Mouse (Mus musculus) myocyte (in vitro differentiated cells): ENCODE results near the gene Usp2. TPM values are rescaled to one million over a fixed set of nuclear protein-coding genes. Genes with fewer than 3 reads are reported as not detected.

ENCODE experiments used
- H3K27me3 ChIP-seq: one replicate; pipeline ENCODE4 v1.6.1; 2011; ENCODE audit not compliant: control insufficient read depth, insufficient read depth, insufficient read length
- H3K36me3 ChIP-seq: one replicate; pipeline ENCODE4 v1.6.1; 2011; ENCODE audit not compliant: control insufficient read depth, insufficient read depth
- H3K4me2 ChIP-seq: one replicate; pipeline ENCODE4 v1.6.1; 2011; ENCODE audit warnings: low read depth, control low read depth
- H3K4me3 ChIP-seq: one replicate; pipeline ENCODE4 v1.5.1; 2011; ENCODE audit warnings: mild to moderate bottlenecking, control low read depth, moderate library complexity
- H3K79me2 ChIP-seq: one replicate; pipeline ENCODE4 v1.6.1; 2011; ENCODE audit not compliant: control insufficient read depth, insufficient read depth
- H3ac ChIP-seq: one replicate; pipeline ENCODE4 v1.6.1; 2011; ENCODE audit not compliant: control insufficient read depth, insufficient read length
- CEBPB ChIP-seq: IDR thresholded peaks from 2 replicates; pipeline ENCODE4 v1.6.1; 2011; ENCODE audit warnings: mild to moderate bottlenecking, moderate library complexity; ENCODE audit not compliant: poor library complexity, insufficient read depth, severe bottlenecking
- E2F4 ChIP-seq: IDR thresholded peaks from one replicate; pipeline ENCODE4 v1.6.1; 2011; ENCODE audit warnings: mild to moderate bottlenecking, control low read depth, moderate library complexity; ENCODE audit not compliant: insufficient read depth
- MAX ChIP-seq: IDR thresholded peaks from one replicate; pipeline ENCODE4 v1.6.1; 2011; ENCODE audit warnings: low read depth, mild to moderate bottlenecking, control low read depth
- MYOD1 ChIP-seq, 3 experiments: IDR thresholded peaks; one replicate each; pipeline ENCODE4 v1.6.1; 2011; ENCODE audit warnings: control low read depth in 2 of 3, low read depth in 2 of 3, mild to moderate bottlenecking in 2 of 3, moderate library complexity in 1 of 3; ENCODE audit not compliant: insufficient read length in 2 of 3, control insufficient read depth in 1 of 3
- MYOG ChIP-seq, 3 experiments: IDR thresholded peaks; one replicate each; pipeline ENCODE4 v1.6.1; 2011; ENCODE audit warnings: control low read depth in 2 of 3, low read depth in 2 of 3, mild to moderate bottlenecking in 2 of 3; ENCODE audit not compliant: insufficient read length in 2 of 3, control insufficient read depth in 1 of 3, insufficient read depth in 1 of 3
- POLR2A ChIP-seq: IDR thresholded peaks from one replicate; pipeline ENCODE4 v1.6.1; 2011; ENCODE audit warnings: low read depth, mild to moderate bottlenecking, control low read depth, moderate library complexity; ENCODE audit not compliant: insufficient read length
- POLR2AphosphoS2 ChIP-seq: IDR thresholded peaks from one replicate; pipeline ENCODE4 v1.6.1; 2011; ENCODE audit warnings: low read depth, control low read depth; ENCODE audit not compliant: insufficient read length
- REST ChIP-seq: IDR thresholded peaks from one replicate; pipeline ENCODE4 v1.6.1; 2011; ENCODE audit warnings: mild to moderate bottlenecking, control low read depth, moderate library complexity; ENCODE audit not compliant: insufficient read depth, insufficient read length
- SRF ChIP-seq: IDR thresholded peaks from one replicate; pipeline ENCODE4 v1.6.1; 2011; ENCODE audit warnings: low read depth; ENCODE audit not compliant: control insufficient read depth, insufficient read length
- TCF12 ChIP-seq: IDR thresholded peaks from one replicate; pipeline ENCODE4 v1.6.1; 2011; ENCODE audit warnings: mild to moderate bottlenecking, control low read depth; ENCODE audit not compliant: poor library complexity, insufficient read depth, severe bottlenecking
- TCF3 ChIP-seq: IDR thresholded peaks from one replicate; pipeline ENCODE4 v1.6.1; 2011; ENCODE audit warnings: low read depth, control low read depth; ENCODE audit not compliant: insufficient read length
- USF1 ChIP-seq: IDR thresholded peaks from one replicate; pipeline ENCODE4 v1.6.1; 2011; ENCODE audit warnings: low read depth, mild to moderate bottlenecking, control low read depth, moderate library complexity
- polyA plus RNA-seq: library from polyadenylated mRNA; unstranded; fragments of >200 nt; fragmentation: generic; extraction: Trizol; gene quantifications from one replicate; pipeline ENCODE4 v1.2.1, GENCODE M21; 2012; ENCODE audit warnings: missing spikeins

The Usp2 gene
- polyA plus RNA-seq, 1 experiment, result 17.0 TPM

- H3K27me3 ChIP-seq, result no peaks in the 10 kb centered on the region
- no peaks in the 10 kb centered on the region for H3K36me3 ChIP-seq
- TF ChIP-seq MYOG (IDR thresholded peaks at IDR 0.05; ENCODE audit: control insufficient read depth in 1 of 3, insufficient read depth in 1 of 3, insufficient read length in 2 of 3, low read depth in 2 of 3) (no peak), POLR2AphosphoS2 (no peak), SRF (no peak), REST (no peak), TCF3 (no peak)
- no peak overlapping the region for H3ac ChIP-seq
- peak overlapping the region; percentile 14 for H3K4me3 ChIP-seq
- no peaks in the 10 kb centered on the region for H3K79me2 ChIP-seq
- H3K4me2 ChIP-seq, result peak overlapping the region; percentile 94
Measured at GRCm38 (mm10) chr9:44130034-44130433, 63.2 kb downstream of the Usp2 start.

GRCm38 (mm10) chr9:44130581-44131275 lies 63.9 kb downstream of the Usp2 start:
- H3K4me2 ChIP-seq, result peak overlapping the region; percentile 94

GRCm38 (mm10) chr9:44131276-44131590 lies 64.4 kb downstream of the Usp2 start:
- H3K27me3 ChIP-seq, result no peaks in the 10 kb centered on the region
- H3K4me2 ChIP-seq, result no peak overlapping the region
- H3ac ChIP-seq, result no peak overlapping the region
- H3K36me3 ChIP-seq, result no peaks in the 10 kb centered on the region
- H3K79me2 ChIP-seq, result no peaks in the 10 kb centered on the region
- TF ChIP-seq MAX, result no peak
- no peak for TF ChIP-seq REST
- TF ChIP-seq MYOG (IDR thresholded peaks at IDR 0.05; ENCODE audit: control insufficient read depth in 1 of 3, insufficient read depth in 1 of 3, insufficient read length in 2 of 3, low read depth in 2 of 3), result no peak
- TF ChIP-seq POLR2A, result no peak
- TF ChIP-seq TCF12, result no peak
- no peak for TF ChIP-seq POLR2AphosphoS2
- TF ChIP-seq MYOD1 (IDR thresholded peaks at IDR 0.05; ENCODE audit: control insufficient read depth in 1 of 3, insufficient read length in 2 of 3, low read depth in 2 of 3), result no peak
- no peak for TF ChIP-seq CEBPB
- no peak for TF ChIP-seq E2F4
- no peak for TF ChIP-seq TCF3
- TF ChIP-seq SRF, result no peak
- no peak for TF ChIP-seq USF1
- H3K4me3 ChIP-seq, result no peak overlapping the region

More at GRCm38 (mm10) chr9:44130581-44131275, 63.9 kb downstream of the Usp2 start:
- Histone ChIP-seq H3ac (no peak overlapping the region), H3K79me2 (no peaks in the 10 kb centered on the region), H3K4me3 (peak overlapping the region; percentile 14), H3K36me3 (no peaks in the 10 kb centered on the region), H3K27me3 (no peaks in the 10 kb centered on the region)
- TF ChIP-seq E2F4, result no peak
- TF ChIP-seq MAX, result no peak
- TF ChIP-seq TCF12, result no peak
- no peak for TF ChIP-seq CEBPB
- no peak for TF ChIP-seq REST
- no peak for TF ChIP-seq TCF3
- no peak for TF ChIP-seq POLR2A
- no peak for TF ChIP-seq SRF

GRCm38 (mm10) chr9:44132200-44132599 lies 65.4 kb downstream of the Usp2 start:
- no peaks in the 10 kb centered on the region for H3K79me2 ChIP-seq
- H3K4me2 ChIP-seq, result no peak overlapping the region
- no peaks in the 10 kb centered on the region for H3K36me3 ChIP-seq
- H3K27me3 ChIP-seq, result no peaks in the 10 kb centered on the region
- no peak for TF ChIP-seq MYOD1 (IDR thresholded peaks at IDR 0.05; ENCODE audit: control insufficient read depth in 1 of 3, insufficient read length in 2 of 3, low read depth in 2 of 3)
- no peak for TF ChIP-seq TCF3
- TF ChIP-seq MYOG (IDR thresholded peaks at IDR 0.05; ENCODE audit: control insufficient read depth in 1 of 3, insufficient read depth in 1 of 3, insufficient read length in 2 of 3, low read depth in 2 of 3), result no peak
- TF ChIP-seq USF1, result no peak
- no peak for TF ChIP-seq CEBPB
- no peak for TF ChIP-seq POLR2A
- no peak for TF ChIP-seq SRF
- no peak for TF ChIP-seq MAX
- TF ChIP-seq POLR2AphosphoS2, result no peak
- TF ChIP-seq REST, result no peak
- TF ChIP-seq E2F4, result no peak
- TF ChIP-seq TCF12, result no peak
- H3K4me3 ChIP-seq, result no peak overlapping the region
- H3ac ChIP-seq, result no peak overlapping the region

GRCm38 (mm10) chr9:44133287-44133686 lies 66.5 kb downstream of the Usp2 start:
- no peak overlapping the region for H3K4me2 ChIP-seq
- H3K4me3 ChIP-seq, result no peak overlapping the region
- H3ac ChIP-seq, result no peak overlapping the region
- no peak for TF ChIP-seq TCF12
- TF ChIP-seq SRF, result no peak
- no peak for TF ChIP-seq CEBPB
- no peak for TF ChIP-seq MYOG (IDR thresholded peaks at IDR 0.05; ENCODE audit: control insufficient read depth in 1 of 3, insufficient read depth in 1 of 3, insufficient read length in 2 of 3, low read depth in 2 of 3)
- no peak for TF ChIP-seq REST
- no peak for TF ChIP-seq E2F4
- no peak for TF ChIP-seq POLR2AphosphoS2
- no peak for TF ChIP-seq MYOD1 (IDR thresholded peaks at IDR 0.05; ENCODE audit: control insufficient read depth in 1 of 3, insufficient read length in 2 of 3, low read depth in 2 of 3)
- no peak for TF ChIP-seq MAX
- no peak for TF ChIP-seq TCF3
- no peak for TF ChIP-seq POLR2A
- TF ChIP-seq USF1, result no peak
- H3K27me3 ChIP-seq, result no peaks in the 10 kb centered on the region
- no peaks in the 10 kb centered on the region for H3K36me3 ChIP-seq
- no peaks in the 10 kb centered on the region for H3K79me2 ChIP-seq
